Mouse (Mus musculus) myocyte (in vitro differentiated cells): ENCODE data around the gene Abcf1.

Source experiments
- CEBPB ChIP-seq: IDR thresholded peaks from 2 replicates; pipeline ENCODE4 v1.6.1; 2011; ENCODE audit warnings: mild to moderate bottlenecking, moderate library complexity; ENCODE audit not compliant: poor library complexity, insufficient read depth, severe bottlenecking
- E2F4 ChIP-seq: IDR thresholded peaks from one replicate; pipeline ENCODE4 v1.6.1; 2011; ENCODE audit warnings: mild to moderate bottlenecking, control low read depth, moderate library complexity; ENCODE audit not compliant: insufficient read depth
- MAX ChIP-seq: IDR thresholded peaks from one replicate; pipeline ENCODE4 v1.6.1; 2011; ENCODE audit warnings: low read depth, mild to moderate bottlenecking, control low read depth
- MYOD1 ChIP-seq, 3 experiments: IDR thresholded peaks; one replicate each; pipeline ENCODE4 v1.6.1; 2011; ENCODE audit warnings: control low read depth in 2 of 3, low read depth in 2 of 3, mild to moderate bottlenecking in 2 of 3, moderate library complexity in 1 of 3; ENCODE audit not compliant: insufficient read length in 2 of 3, control insufficient read depth in 1 of 3
- MYOG ChIP-seq, 3 experiments: IDR thresholded peaks; one replicate each; pipeline ENCODE4 v1.6.1; 2011; ENCODE audit warnings: control low read depth in 2 of 3, low read depth in 2 of 3, mild to moderate bottlenecking in 2 of 3; ENCODE audit not compliant: insufficient read length in 2 of 3, control insufficient read depth in 1 of 3, insufficient read depth in 1 of 3
- POLR2A ChIP-seq: IDR thresholded peaks from one replicate; pipeline ENCODE4 v1.6.1; 2011; ENCODE audit warnings: low read depth, mild to moderate bottlenecking, control low read depth, moderate library complexity; ENCODE audit not compliant: insufficient read length
- POLR2AphosphoS2 ChIP-seq: IDR thresholded peaks from one replicate; pipeline ENCODE4 v1.6.1; 2011; ENCODE audit warnings: low read depth, control low read depth; ENCODE audit not compliant: insufficient read length
- REST ChIP-seq: IDR thresholded peaks from one replicate; pipeline ENCODE4 v1.6.1; 2011; ENCODE audit warnings: mild to moderate bottlenecking, control low read depth, moderate library complexity; ENCODE audit not compliant: insufficient read depth, insufficient read length
- SRF ChIP-seq: IDR thresholded peaks from one replicate; pipeline ENCODE4 v1.6.1; 2011; ENCODE audit warnings: low read depth; ENCODE audit not compliant: control insufficient read depth, insufficient read length
- TCF12 ChIP-seq: IDR thresholded peaks from one replicate; pipeline ENCODE4 v1.6.1; 2011; ENCODE audit warnings: mild to moderate bottlenecking, control low read depth; ENCODE audit not compliant: poor library complexity, insufficient read depth, severe bottlenecking
- USF1 ChIP-seq: IDR thresholded peaks from one replicate; pipeline ENCODE4 v1.6.1; 2011; ENCODE audit warnings: low read depth, mild to moderate bottlenecking, control low read depth, moderate library complexity

DNA sequence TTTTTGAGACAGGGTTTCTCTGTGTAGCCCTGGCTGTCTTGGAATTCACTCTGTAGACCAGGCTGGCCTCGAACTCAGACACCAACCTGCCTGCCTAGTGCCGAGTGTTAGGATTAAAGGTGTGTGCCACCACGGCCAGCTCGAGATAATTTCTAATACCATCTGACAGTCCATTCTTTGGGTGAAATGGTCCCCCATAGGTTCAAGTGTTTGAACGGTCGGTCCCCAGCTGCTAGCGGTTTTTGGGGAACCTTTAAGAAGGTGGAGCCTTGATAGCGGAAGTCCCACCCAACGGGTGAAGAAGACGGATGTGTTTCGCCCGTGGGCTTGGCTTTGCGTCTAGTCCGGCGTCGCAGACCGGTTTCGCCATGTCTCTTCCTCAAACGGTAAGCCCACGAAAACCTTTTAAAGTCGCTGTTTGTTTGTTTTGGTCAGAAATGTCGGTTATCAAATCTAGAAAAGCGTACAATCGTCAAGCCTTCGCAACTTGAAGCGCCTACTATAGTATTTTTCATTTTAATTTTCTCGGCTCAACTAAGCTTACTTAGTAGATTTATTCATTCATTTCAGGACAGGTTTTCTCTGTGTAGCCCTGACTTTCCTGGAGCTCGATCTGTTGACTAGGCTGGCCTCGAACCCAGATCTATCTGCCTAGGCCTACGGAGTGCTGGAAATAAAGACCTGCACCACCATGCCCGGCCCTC lies 24.8 kb upstream of the Abcf1 start:
- TF ChIP-seq POLR2A (peak; percentile 82), MAX (no peak), E2F4 (no peak), USF1 (no peak), MYOD1 (IDR thresholded peaks at IDR 0.05; ENCODE audit: control insufficient read depth in 1 of 3, insufficient read length in 2 of 3, low read depth in 2 of 3) (no peak), TCF12 (no peak), SRF (no peak), MYOG (IDR thresholded peaks at IDR 0.05; ENCODE audit: control insufficient read depth in 1 of 3, insufficient read depth in 1 of 3, insufficient read length in 2 of 3, low read depth in 2 of 3) (no peak), POLR2AphosphoS2 (peak; percentile 85), CEBPB (no peak), REST (no peak)
